Mouse (Mus musculus) heart, embryonic 10.5 days (tissue): ENCODE results near the gene Gk5. TPM values are rescaled to one million over a fixed set of nuclear protein-coding genes. Genes with fewer than 3 reads are reported as not detected.

Experiments used
- DNase-seq: peaks from one replicate; pipeline ENCODE4 v3.0.0-alpha.2; 2017; ENCODE audit warnings: low spot score
- H3K27ac ChIP-seq: fragments of 300-500 bp; sonication (generic); 2 replicates; pipeline ENCODE4 v1.5.1; 2016; ENCODE audit warnings: mild to moderate bottlenecking
- H3K27me3 ChIP-seq: fragments of 300-500 bp; sonication (generic); 2 replicates; pipeline ENCODE4 v1.6.1; 2016; ENCODE audit warnings: mild to moderate bottlenecking; ENCODE audit not compliant: poor library complexity, insufficient read depth, severe bottlenecking
- H3K36me3 ChIP-seq: fragments of 300-500 bp; sonication (generic); 2 replicates; pipeline ENCODE4 v1.6.1; 2016; ENCODE audit warnings: mild to moderate bottlenecking, moderate library complexity
- H3K4me1 ChIP-seq: fragments of 300-500 bp; sonication (generic); 2 replicates; pipeline ENCODE4 v1.6.1; 2016; ENCODE audit warnings: mild to moderate bottlenecking
- H3K4me3 ChIP-seq: fragments of 300-500 bp; sonication (generic); 2 replicates; pipeline ENCODE4 v1.5.1; 2016; ENCODE audit warnings: mild to moderate bottlenecking, moderate library complexity
- H3K9me3 ChIP-seq: fragments of 300-500 bp; sonication (generic); 2 replicates; pipeline ENCODE4 v1.6.1; 2016; ENCODE audit warnings: mild to moderate bottlenecking, moderate library complexity
- WGBS: fragments of 180-500 bp; shearing (Covaris S2); methylation state at CpG from one replicate; pipeline ENCODE4 v1.1.7; 2016; 5-methylcytosine and 5-hydroxymethylcytosine counted together
- polyA plus RNA-seq: library from polyadenylated mRNA; unstranded; fragments of >200 nt; fragmentation: Nextera tagmentation; extraction: Ambion mirVana; gene quantifications from 2 replicates; pipeline ENCODE4 v1.2.1, GENCODE M21; 2016

The Gk5 gene
- polyA plus RNA-seq, 1 experiment from 2014 or later = 3.9 TPM

- 81% methylated on average over 3 of the region's 3 CpGs for WGBS
- H3K9me3 ChIP-seq = no peaks in the 10 kb centered on the region
- no peak overlapping the region for H3K4me3 ChIP-seq
- H3K4me1 ChIP-seq = no peaks in the 10 kb centered on the region
- H3K27ac ChIP-seq = no peak overlapping the region
- peaks cover 14% of the 10 kb centered on the region; the same call in 1 of the 2 replicates for H3K36me3 ChIP-seq
- no peak for DNase-seq
- H3K27me3 ChIP-seq = no peaks in the 10 kb centered on the region
These were observed 94.0 kb downstream of the Gk5 start for GRCm38 (mm10) chr9:96213036-96213645.

- Histone ChIP-seq H3K36me3 (peaks cover 14% of the 10 kb centered on the region; the same call in 1 of the 2 replicates), H3K27ac (no peak overlapping the region), H3K4me1 (no peaks in the 10 kb centered on the region), H3K9me3 (no peaks in the 10 kb centered on the region), H3K4me3 (no peak overlapping the region), H3K27me3 (no peaks in the 10 kb centered on the region)
- WGBS = 91% methylated on average over 2 of the region's 2 CpGs
- no peak for DNase-seq
These were observed 95.0 kb downstream of the Gk5 start for GRCm38 (mm10) chr9:96214171-96214570.

- no peaks in the 10 kb centered on the region for H3K27me3 ChIP-seq
- WGBS = 81% methylated on average over 1 of the region's 1 CpGs
- no peak overlapping the region for H3K4me3 ChIP-seq
- peaks cover 14% of the 10 kb centered on the region; the same call in 1 of the 2 replicates for H3K36me3 ChIP-seq
- no peaks in the 10 kb centered on the region for H3K4me1 ChIP-seq
- DNase-seq = no peak
- no peaks in the 10 kb centered on the region for H3K9me3 ChIP-seq
- no peak overlapping the region for H3K27ac ChIP-seq
These were observed 98.1 kb downstream of the Gk5 start for GRCm38 (mm10) chr9:96217299-96217698.

- H3K36me3 ChIP-seq = peaks cover 13% of the 10 kb centered on the region; the same call in 1 of the 2 replicates
- H3K27ac ChIP-seq = no peak overlapping the region
- no peak for DNase-seq
- H3K4me1 ChIP-seq = no peaks in the 10 kb centered on the region
- H3K9me3 ChIP-seq = no peaks in the 10 kb centered on the region
- no peaks in the 10 kb centered on the region for H3K27me3 ChIP-seq
- H3K4me3 ChIP-seq = no peak overlapping the region
These were observed 98.6 kb downstream of the Gk5 start for GRCm38 (mm10) chr9:96217799-96218198.

GRCm38 (mm10) chr9:96219114-96219669 is 100.0 kb downstream of the Gk5 start:
- no peaks in the 10 kb centered on the region for H3K27me3 ChIP-seq
- no peak for DNase-seq
- WGBS = 72% methylated on average over 2 of the region's 2 CpGs
- H3K4me1 ChIP-seq = no peaks in the 10 kb centered on the region
- peaks cover 9% of the 10 kb centered on the region; the same call in 1 of the 2 replicates for H3K36me3 ChIP-seq
- no peak overlapping the region for H3K4me3 ChIP-seq
- no peak overlapping the region for H3K27ac ChIP-seq
- no peaks in the 10 kb centered on the region for H3K9me3 ChIP-seq

GRCm38 (mm10) chr9:96220419-96220818 is 101.3 kb downstream of the Gk5 start:
- Histone ChIP-seq H3K4me1 (no peaks in the 10 kb centered on the region), H3K27me3 (no peaks in the 10 kb centered on the region), H3K4me3 (no peak overlapping the region), H3K36me3 (no peaks in the 10 kb centered on the region), H3K9me3 (no peaks in the 10 kb centered on the region), H3K27ac (no peak overlapping the region)
- DNase-seq = no peak

GRCm38 (mm10) chr9:96223302-96223701 is 104.1 kb downstream of the Gk5 start:
- H3K27ac ChIP-seq = no peak overlapping the region
- H3K27me3 ChIP-seq = no peaks in the 10 kb centered on the region
- no peak for DNase-seq
- H3K36me3 ChIP-seq = no peaks in the 10 kb centered on the region
- H3K9me3 ChIP-seq = no peaks in the 10 kb centered on the region
- no peak overlapping the region for H3K4me3 ChIP-seq
- no peaks in the 10 kb centered on the region for H3K4me1 ChIP-seq
- 66% methylated on average over 2 of the region's 2 CpGs for WGBS

GRCm38 (mm10) chr9:96228285-96228684 is 109.1 kb downstream of the Gk5 start:
- H3K4me3 ChIP-seq = no peak overlapping the region
- no peaks in the 10 kb centered on the region for H3K4me1 ChIP-seq
- no peaks in the 10 kb centered on the region for H3K27me3 ChIP-seq
- no peak for DNase-seq
- no peak overlapping the region for H3K27ac ChIP-seq
- no peaks in the 10 kb centered on the region for H3K9me3 ChIP-seq
- H3K36me3 ChIP-seq = no peaks in the 10 kb centered on the region

- WGBS = 79% methylated on average over 2 of the region's 2 CpGs
- no peak for DNase-seq
These were observed 111.1 kb downstream of the Gk5 start for GRCm38 (mm10) chr9:96230271-96230670.

More at GRCm38 (mm10) chr9:96230271-96230670, 111.1 kb downstream of the Gk5 start:
- no peak overlapping the region for H3K27ac ChIP-seq
- no peaks in the 10 kb centered on the region for H3K4me1 ChIP-seq
- no peaks in the 10 kb centered on the region for H3K9me3 ChIP-seq
- H3K27me3 ChIP-seq = no peaks in the 10 kb centered on the region
- no peak overlapping the region for H3K4me3 ChIP-seq
- H3K36me3 ChIP-seq = no peaks in the 10 kb centered on the region

Other genes with a start within 250 kb of the Gk5 start
- 13.1 and 14.2 TPM in 2 replicates for gene Xrn1, start 164.6 kb upstream of the Gk5 start, polyA plus RNA-seq
- gene Tfdp2, start 76.9 kb downstream of the Gk5 start, polyA plus RNA-seq = 41.9 and 45.6 TPM in 2 replicates
- gene Atp1b3, start 245.1 kb downstream of the Gk5 start, polyA plus RNA-seq = 163 TPM in 2 replicates